Comparison of ENCODE assay signal across 9 mouse cellular contexts in the genomic region with DNA sequence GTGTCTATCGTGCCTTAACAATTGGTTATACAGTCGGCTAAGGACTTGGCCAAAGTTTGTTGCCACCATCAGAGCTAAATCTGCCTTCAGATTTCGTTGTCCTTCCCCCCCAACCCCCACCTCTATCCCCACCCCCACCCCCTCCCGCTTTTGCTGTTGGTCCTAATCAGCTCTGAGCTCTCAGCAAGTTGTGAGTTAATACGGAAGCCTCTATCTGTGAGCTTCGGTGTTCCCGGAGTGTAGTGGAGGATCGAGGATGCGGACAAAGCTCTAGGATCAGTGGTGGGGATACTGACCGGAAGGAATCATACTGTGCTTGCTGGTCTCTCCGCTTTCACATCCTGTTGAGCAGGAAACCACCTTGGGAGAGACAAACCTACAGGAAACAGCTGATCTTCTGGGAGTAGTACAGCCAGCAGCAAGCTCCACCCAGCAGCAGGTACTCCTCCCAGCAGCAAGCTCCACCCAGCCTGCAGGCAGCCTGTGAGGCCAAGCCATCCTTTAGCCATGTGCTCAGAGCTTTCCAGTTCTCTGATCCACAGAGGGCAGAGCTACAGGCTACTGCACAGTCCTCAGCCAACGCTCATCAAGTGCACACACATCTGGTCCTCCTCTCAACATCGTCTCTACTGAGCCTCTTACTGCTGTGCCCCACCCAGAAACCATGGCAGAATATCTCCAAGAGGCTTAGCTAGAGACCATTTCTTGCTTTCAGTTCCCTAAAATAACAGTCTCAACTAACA. TPM values are rescaled to one million over a fixed set of nuclear protein-coding genes. Genes with fewer than 3 reads are reported as not detected.
DNase-seq lines count a peak whose midpoint lies in the region; ATAC-seq and TF ChIP-seq lines count a peak whose summit lies in the region.
"Had no signal": no experiment of that assay in that cellular context is flagged by ENCODE, and none has a peak within 500 bp of the region (broad histone marks: within the 10 kb centered on the region; RNA-seq: fewer than 3 reads in every experiment).

No protein-coding gene starts in this region.

- H3K9ac ChIP-seq in intestine, embryonic 14.5 days (ENCODE audit: low read length) = no peak overlapping the region

- no peak for TF ChIP-seq CTCF in kidney, adult 2 months (conservative IDR thresholded peaks at IDR 0.05; ENCODE audit: insufficient read depth, insufficient read length, low read depth, low read length)

- peak overlapping the region; percentile 15; the same call in 1 of the 2 replicates for H3K4me2 ChIP-seq in intestine, embryonic 14.5 days (ENCODE audit: low read length)

- DNase-seq in kidney, adult 2 months = peak; percentile 28
- DNase-seq in kidney, adult 18-20 months = no peak
- peak; percentile 43 for DNase-seq in intestine, embryonic 14.5 days (ENCODE audit: low spot score)
- peak; percentile 42 for DNase-seq in lung, postnatal 14 days
- DNase-seq in thymus, postnatal 0 days (ENCODE audit: low spot score) = peak; percentile 67
- DNase-seq in retina, postnatal 1 day = no peak
- no peak for DNase-seq in left cerebral cortex, adult 8-10 months (ENCODE audit: low spot score in 2 of 2)

- no peaks in the 10 kb centered on the region for H3K36me3 ChIP-seq in kidney, adult 2 months (ENCODE audit: control insufficient read depth, insufficient read depth, low read length)
- no peaks in the 10 kb centered on the region for H3K36me3 ChIP-seq in erythroblast, embryonic 14.5 days (ENCODE audit: control insufficient read depth)
- H3K36me3 ChIP-seq in intestine, embryonic 14.5 days (ENCODE audit: control insufficient read depth, insufficient read depth, low read length) = no peaks in the 10 kb centered on the region

- no peaks in the 10 kb centered on the region for H3K27me3 ChIP-seq in kidney, adult 2 months (replicated peaks; ENCODE audit: control insufficient read depth, insufficient read depth, low read length)
- H3K27me3 ChIP-seq in erythroblast, embryonic 14.5 days (ENCODE audit: control insufficient read depth) = no peaks in the 10 kb centered on the region
- H3K27me3 ChIP-seq in intestine, embryonic 14.5 days (replicated peaks; ENCODE audit: control insufficient read depth, insufficient read depth, low read length) = no peaks in the 10 kb centered on the region

- no peak for TF ChIP-seq POLR2A in kidney, adult 2 months (IDR thresholded peaks at IDR 0.05; ENCODE audit: low read depth, low read length)

- no peaks in the 10 kb centered on the region; the same call in 1 of the 2 replicates for H3K4me1 ChIP-seq in kidney, adult 2 months (ENCODE audit: control insufficient read depth, insufficient read depth, low read length)
- peaks cover 9% of the 10 kb centered on the region for H3K4me1 ChIP-seq in erythroblast, embryonic 14.5 days (ENCODE audit: control insufficient read depth)
- no peaks in the 10 kb centered on the region for H3K4me1 ChIP-seq in intestine, embryonic 14.5 days (replicated peaks; ENCODE audit: control insufficient read depth, insufficient read depth, low read length)

- no peak overlapping the region for H3K27ac ChIP-seq in kidney, adult 2 months (ENCODE audit: insufficient read depth, low read depth, low read length)
- no peak overlapping the region for H3K27ac ChIP-seq in intestine, embryonic 14.5 days (ENCODE audit: low read depth)

- peak; percentile 58; the same call in 1 of the 2 replicates for ATAC-seq in intestine, embryonic 14.5 days (replicated peaks; ENCODE audit: low FRiP score, low TSS enrichment, low read depth)

- no peak overlapping the region for H3K4me3 ChIP-seq in kidney, adult 2 months (ENCODE audit: insufficient read depth, low read depth, low read length)
- H3K4me3 ChIP-seq in erythroblast, embryonic 14.5 days (replicated peaks) = peak overlapping the region; percentile 67
- H3K4me3 ChIP-seq in intestine, embryonic 14.5 days (ENCODE audit: low read depth, low read length) = no peak overlapping the region

- 66% methylated on average over 13 of the region's 13 CpGs for WGBS in kidney, adult 2 months
- 59% methylated on average over 13 of the region's 13 CpGs for WGBS in intestine, embryonic 14.5 days

- no peaks in the 10 kb centered on the region for H3K9me3 ChIP-seq in erythroblast, embryonic 14.5 days (ENCODE audit: control insufficient read depth, low read length)
- no peaks in the 10 kb centered on the region for H3K9me3 ChIP-seq in intestine, embryonic 14.5 days (ENCODE audit: control insufficient read depth, low read length)

RNA-seq across cellular contexts. Expression of a gene that starts 28.9 kb away (rescaled TPM):
- 21.4 and 24.0 TPM in 2 replicates for polyA plus RNA-seq in kidney, adult 2 months (2012; rRNA removed)
- not detected in 2 replicates for polyA plus RNA-seq in erythroblast, embryonic 14.5 days (2012)
- 69.2 and 69.8 TPM in 2 replicates for polyA plus RNA-seq in intestine, embryonic 14.5 days (2014; fragmentation: Nextera tagmentation; extraction: Ambion mirVana)
- polyA plus RNA-seq in thymus, postnatal 0 days (2015; fragmentation: Nextera tagmentation; extraction: Ambion mirVana) = 58.4 and 69.5 TPM in 2 replicates
- total RNA-seq in left cerebral cortex, adult 8-10 months (2022) = 1 to 10 TPM; 1.9 to 3.3 (median 2.6) TPM

RNA-seq across cellular contexts. Expression of a gene that starts 42.5 kb away (rescaled TPM):
- not detected in 2 replicates for polyA plus RNA-seq in kidney, adult 2 months (2012; rRNA removed)
- polyA plus RNA-seq in erythroblast, embryonic 14.5 days (2012) = not detected in 2 replicates
- polyA plus RNA-seq in intestine, embryonic 14.5 days (2014; fragmentation: Nextera tagmentation; extraction: Ambion mirVana) = 0.58 and 22.4 TPM in 2 replicates
- polyA plus RNA-seq in thymus, postnatal 0 days (2015; fragmentation: Nextera tagmentation; extraction: Ambion mirVana) = 0.59 and 1.3 TPM in 2 replicates
- total RNA-seq in left cerebral cortex, adult 8-10 months (2022) = not detected
- total RNA-seq: adrenal gland, postnatal 36 days had no signal

Comparison
In these comparisons a context has a peak if more than half of its experiments do, and no peak if none do; other contexts are left out.
1. DNase-seq: peak in kidney, adult 2 months (single experiment), intestine, embryonic 14.5 days (single experiment), lung, postnatal 14 days (single experiment) and thymus, postnatal 0 days (single experiment); none in kidney, adult 18-20 months (single experiment), retina, postnatal 1 day (single experiment) and left cerebral cortex, adult 8-10 months (0 of 2).
2. RNA of a gene that starts 28.9 kb away (polyA plus RNA-seq): 69.2 to 69.8 TPM in intestine, embryonic 14.5 days, 58.4 to 69.5 TPM in thymus, postnatal 0 days and 21.4 to 24.0 TPM in kidney, adult 2 months; not detected in erythroblast, embryonic 14.5 days; every median in the first group is over 10 times any median in the second.